Mouse (Mus musculus): ENCODE results near the gene Dtnbp1. TPM values are rescaled to one million over a fixed set of nuclear protein-coding genes. Genes with fewer than 3 reads are reported as not detected.

The Dtnbp1 gene
- polyA plus RNA-seq, 1 experiment = 28.3 TPM

GRCm38 (mm10) chr13:44902299-44902698 is 99.6 kb downstream of the Dtnbp1 start:
- DNase-seq (ENCODE audit: low read depth in 1 of 2, low spot score in 2 of 2) = no peak
- H3K36me3 ChIP-seq (ENCODE audit: control insufficient read depth, insufficient read depth, low read length) = peaks cover 33% of the 10 kb centered on the region
- WGBS = 70% methylated on average over 6 of the region's 6 CpGs
- H3K4me3 ChIP-seq (ENCODE audit: extremely low read depth, insufficient read depth, insufficient read length) = no peak overlapping the region
- H3K27ac ChIP-seq (ENCODE audit: insufficient read depth, low read length) = no peak overlapping the region
- H3K4me1 ChIP-seq (ENCODE audit: control insufficient read depth, insufficient read depth, insufficient read length) = no peaks in the 10 kb centered on the region
- no peaks in the 10 kb centered on the region for H3K27me3 ChIP-seq (ENCODE audit: control insufficient read depth, insufficient read depth, low read length)
- TF ChIP-seq CTCF (IDR thresholded peaks at IDR 0.05; ENCODE audit: extremely low read depth, insufficient read depth, insufficient read length, insufficient replicate concordance) = no peak
- TF ChIP-seq POLR2A (IDR thresholded peaks at IDR 0.05; ENCODE audit: low read depth, low read length) = no peak

- Histone ChIP-seq H3K27me3 (ENCODE audit: control insufficient read depth, insufficient read depth, low read length) (no peaks in the 10 kb centered on the region), H3K36me3 (ENCODE audit: control insufficient read depth, insufficient read depth, low read length) (peaks cover 23% of the 10 kb centered on the region), H3K4me3 (ENCODE audit: extremely low read depth, insufficient read depth, insufficient read length) (no peak overlapping the region), H3K27ac (ENCODE audit: insufficient read depth, low read length) (no peak overlapping the region), H3K4me1 (ENCODE audit: control insufficient read depth, insufficient read depth, insufficient read length) (no peaks in the 10 kb centered on the region)
- no peak for DNase-seq (ENCODE audit: low read depth in 1 of 2, low spot score in 2 of 2)
- 92% methylated on average over 12 of the region's 12 CpGs for WGBS
- TF ChIP-seq POLR2A (IDR thresholded peaks at IDR 0.05; ENCODE audit: low read depth, low read length) (no peak), CTCF (IDR thresholded peaks at IDR 0.05; ENCODE audit: extremely low read depth, insufficient read depth, insufficient read length, insufficient replicate concordance) (no peak)
Measured at GRCm38 (mm10) chr13:44896211-44896610, 105.7 kb downstream of the Dtnbp1 start.

- 95% methylated on average over 5 of the region's 5 CpGs for WGBS
- TF ChIP-seq CTCF (IDR thresholded peaks at IDR 0.05; ENCODE audit: extremely low read depth, insufficient read depth, insufficient read length, insufficient replicate concordance) (no peak), POLR2A (IDR thresholded peaks at IDR 0.05; ENCODE audit: low read depth, low read length) (no peak)
- no peak overlapping the region for H3K27ac ChIP-seq (ENCODE audit: insufficient read depth, low read length)
- DNase-seq (ENCODE audit: low read depth in 1 of 2, low spot score in 2 of 2) = no peak
- no peaks in the 10 kb centered on the region for H3K4me1 ChIP-seq (ENCODE audit: control insufficient read depth, insufficient read depth, insufficient read length)
- no peaks in the 10 kb centered on the region for H3K27me3 ChIP-seq (ENCODE audit: control insufficient read depth, insufficient read depth, low read length)
- no peak overlapping the region for H3K4me3 ChIP-seq (ENCODE audit: extremely low read depth, insufficient read depth, insufficient read length)
- H3K36me3 ChIP-seq (ENCODE audit: control insufficient read depth, insufficient read depth, low read length) = peaks cover 17% of the 10 kb centered on the region
Measured at GRCm38 (mm10) chr13:44891813-44892730, 109.9 kb downstream of the Dtnbp1 start.

GRCm38 (mm10) chr13:44890612-44891011 is 111.3 kb downstream of the Dtnbp1 start:
- TF ChIP-seq POLR2A (IDR thresholded peaks at IDR 0.05; ENCODE audit: low read depth, low read length) (no peak), CTCF (IDR thresholded peaks at IDR 0.05; ENCODE audit: extremely low read depth, insufficient read depth, insufficient read length, insufficient replicate concordance) (no peak)
- DNase-seq (ENCODE audit: low read depth in 1 of 2, low spot score in 2 of 2) = no peak
- 91% methylated on average over 2 of the region's 2 CpGs for WGBS
- H3K27me3 ChIP-seq (ENCODE audit: control insufficient read depth, insufficient read depth, low read length) = no peaks in the 10 kb centered on the region
- H3K4me1 ChIP-seq (ENCODE audit: control insufficient read depth, insufficient read depth, insufficient read length) = no peaks in the 10 kb centered on the region
- peaks cover 14% of the 10 kb centered on the region; the same call in 1 of the 2 replicates for H3K36me3 ChIP-seq (ENCODE audit: control insufficient read depth, insufficient read depth, low read length)
- no peak overlapping the region for H3K4me3 ChIP-seq (ENCODE audit: extremely low read depth, insufficient read depth, insufficient read length)
- H3K27ac ChIP-seq (ENCODE audit: insufficient read depth, low read length) = no peak overlapping the region

- no peak for TF ChIP-seq CTCF (IDR thresholded peaks at IDR 0.05; ENCODE audit: extremely low read depth, insufficient read depth, insufficient read length, insufficient replicate concordance)
- TF ChIP-seq POLR2A (IDR thresholded peaks at IDR 0.05; ENCODE audit: low read depth, low read length) = no peak
- DNase-seq (ENCODE audit: low read depth in 1 of 2, low spot score in 2 of 2) = no peak
- H3K4me3 ChIP-seq (ENCODE audit: extremely low read depth, insufficient read depth, insufficient read length) = no peak overlapping the region
- H3K4me1 ChIP-seq (ENCODE audit: control insufficient read depth, insufficient read depth, insufficient read length) = no peaks in the 10 kb centered on the region
- peaks cover 10% of the 10 kb centered on the region for H3K36me3 ChIP-seq (ENCODE audit: control insufficient read depth, insufficient read depth, low read length)
- H3K27me3 ChIP-seq (ENCODE audit: control insufficient read depth, insufficient read depth, low read length) = no peaks in the 10 kb centered on the region
- no peak overlapping the region for H3K27ac ChIP-seq (ENCODE audit: insufficient read depth, low read length)
- 89% methylated on average over 2 of the region's 2 CpGs for WGBS
Measured at GRCm38 (mm10) chr13:44886221-44886620, 115.7 kb downstream of the Dtnbp1 start.

GRCm38 (mm10) chr13:44881001-44881400 is 120.9 kb downstream of the Dtnbp1 start:
- Histone ChIP-seq H3K27ac (ENCODE audit: insufficient read depth, low read length) (no peak overlapping the region), H3K4me1 (ENCODE audit: control insufficient read depth, insufficient read depth, insufficient read length) (no peaks in the 10 kb centered on the region), H3K36me3 (ENCODE audit: control insufficient read depth, insufficient read depth, low read length) (peaks cover 6% of the 10 kb centered on the region), H3K27me3 (ENCODE audit: control insufficient read depth, insufficient read depth, low read length) (no peaks in the 10 kb centered on the region), H3K4me3 (ENCODE audit: extremely low read depth, insufficient read depth, insufficient read length) (no peak overlapping the region)
- 87% methylated on average over 4 of the region's 4 CpGs for WGBS
- TF ChIP-seq CTCF (IDR thresholded peaks at IDR 0.05; ENCODE audit: extremely low read depth, insufficient read depth, insufficient read length, insufficient replicate concordance) = no peak
- no peak for DNase-seq (ENCODE audit: low read depth in 1 of 2, low spot score in 2 of 2)

GRCm38 (mm10) chr13:44876799-44877198 is 125.1 kb downstream of the Dtnbp1 start:
- Histone ChIP-seq H3K27me3 (ENCODE audit: control insufficient read depth, insufficient read depth, low read length) (no peaks in the 10 kb centered on the region), H3K36me3 (ENCODE audit: control insufficient read depth, insufficient read depth, low read length) (peaks cover 9% of the 10 kb centered on the region), H3K4me1 (ENCODE audit: control insufficient read depth, insufficient read depth, insufficient read length) (no peaks in the 10 kb centered on the region), H3K27ac (ENCODE audit: insufficient read depth, low read length) (no peak overlapping the region), H3K4me3 (ENCODE audit: extremely low read depth, insufficient read depth, insufficient read length) (no peak overlapping the region)
- TF ChIP-seq POLR2A (IDR thresholded peaks at IDR 0.05; ENCODE audit: low read depth, low read length) = no peak
- 96% methylated on average over 2 of the region's 2 CpGs for WGBS
- no peak for DNase-seq (ENCODE audit: low read depth in 1 of 2, low spot score in 2 of 2)

Other genes with a start within 250 kb of the Dtnbp1 start
- gene Gm9817, start 76.5 kb upstream of the Dtnbp1 start, polyA plus RNA-seq (2012; rRNA removed) = 0.04 TPM in 1 of 2 replicates, not detected in the other

Data from spleen, adult 2 months (tissue).